Mouse (Mus musculus) retina, postnatal 1 day (tissue): ENCODE measurements at regions not wholly inside any gene's neighbourhood (a gene's known extent, or its start where the extent isn't known, plus 50 kb on each side); places are given as distances from the start of the nearest gene placed in this dataset.

ENCODE experiments used
- DNase-seq: peaks from one replicate; pipeline ENCODE4 v3.0.0-alpha.2; 2012

- peak; percentile 50 for DNase-seq
Observed at GRCm38 (mm10) chr17:9836995-9837842, 167.7 kb upstream of the Pabpc6 start.

DNA sequence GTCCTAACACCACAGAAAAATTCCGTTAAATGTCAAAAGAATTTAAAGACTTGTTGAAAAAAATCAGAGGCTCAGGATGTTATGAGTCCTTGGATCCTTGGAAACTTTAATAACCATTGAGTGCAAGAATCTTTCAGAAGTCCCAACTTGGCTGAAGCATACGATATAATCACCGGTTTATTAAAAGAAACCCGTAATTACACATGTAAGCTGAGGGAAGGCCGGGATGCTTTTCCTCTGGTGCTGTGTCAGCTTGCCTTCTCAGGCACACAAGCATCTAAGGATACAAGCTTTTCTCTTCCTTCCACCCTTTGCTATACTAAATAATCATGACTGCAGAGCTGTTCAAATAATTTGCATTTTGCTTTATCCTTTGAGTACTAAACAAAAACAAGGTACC lies 160.4 kb upstream of the Pabpc6 start:
- no peak for DNase-seq

DNA sequence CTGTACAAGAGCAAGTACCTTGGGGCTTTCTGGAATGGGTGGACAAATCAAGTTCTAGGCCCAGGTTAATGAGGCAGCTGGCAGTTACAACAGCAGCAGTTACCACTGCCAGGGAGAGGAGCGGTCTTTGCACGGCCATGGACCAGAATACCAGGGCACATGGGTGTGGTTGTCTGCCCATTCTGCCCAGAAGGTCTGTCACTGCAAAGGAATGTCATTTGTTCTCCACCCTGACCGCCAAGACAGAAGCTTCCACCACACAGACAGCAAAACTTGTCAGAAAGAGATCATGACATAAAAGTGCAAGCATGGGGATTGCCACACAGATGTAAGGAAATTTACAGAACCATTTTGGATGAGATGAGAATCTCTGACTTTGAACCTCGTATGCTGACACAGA lies 151.8 kb upstream of the Pabpc6 start:
- DNase-seq: no peak

DNA sequence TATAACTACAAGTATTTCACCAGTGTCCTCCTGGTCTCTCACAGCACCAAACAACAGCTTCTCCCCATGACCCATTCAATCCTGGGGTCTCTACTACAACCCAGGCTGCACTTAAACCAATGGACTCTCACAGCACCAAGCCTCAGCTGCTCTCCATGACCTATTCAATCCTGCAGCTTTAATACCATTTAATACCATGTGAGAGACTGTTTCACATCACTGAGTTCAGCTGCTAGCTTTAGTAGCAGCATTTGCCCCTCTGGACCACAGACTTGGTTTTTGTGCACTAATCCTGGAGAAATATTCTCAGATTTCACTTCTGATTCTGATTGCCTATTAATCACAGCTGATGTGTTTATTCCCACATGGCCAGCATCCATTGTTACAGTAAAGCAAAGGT lies 147.5 kb upstream of the Pabpc6 start:
- no peak for DNase-seq

- no peak for DNase-seq
Observed at GRCm38 (mm10) chr17:9797069-9797468, 127.6 kb upstream of the Pabpc6 start.

GRCm38 (mm10) chr17:9796225-9796988 lies 126.9 kb upstream of the Pabpc6 start:
- peak; percentile 80 for DNase-seq

DNA sequence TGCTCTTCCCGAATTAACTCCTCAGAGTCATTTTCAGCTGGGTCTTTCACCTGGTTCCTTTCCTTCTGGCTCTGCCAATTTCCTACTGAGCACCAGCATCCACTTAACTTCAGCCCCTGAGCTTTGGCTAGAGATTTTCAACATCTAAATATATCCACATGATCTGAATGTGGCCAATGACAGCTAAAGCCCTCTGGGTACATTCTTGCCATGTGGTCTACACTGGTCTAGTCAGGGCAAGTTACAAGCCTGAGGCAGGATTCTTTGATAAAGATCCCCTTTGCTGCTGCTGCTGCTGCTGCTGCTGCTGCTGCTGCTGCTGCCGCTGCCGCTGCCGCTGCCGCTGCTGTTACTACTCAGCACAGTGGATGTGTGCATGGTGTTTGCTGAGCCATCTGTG lies 109.3 kb upstream of the Pabpc6 start:
- DNase-seq: peak; percentile 60

- DNase-seq: no peak
Observed at GRCm38 (mm10) chr17:9777165-9777564, 107.6 kb upstream of the Pabpc6 start.

DNA sequence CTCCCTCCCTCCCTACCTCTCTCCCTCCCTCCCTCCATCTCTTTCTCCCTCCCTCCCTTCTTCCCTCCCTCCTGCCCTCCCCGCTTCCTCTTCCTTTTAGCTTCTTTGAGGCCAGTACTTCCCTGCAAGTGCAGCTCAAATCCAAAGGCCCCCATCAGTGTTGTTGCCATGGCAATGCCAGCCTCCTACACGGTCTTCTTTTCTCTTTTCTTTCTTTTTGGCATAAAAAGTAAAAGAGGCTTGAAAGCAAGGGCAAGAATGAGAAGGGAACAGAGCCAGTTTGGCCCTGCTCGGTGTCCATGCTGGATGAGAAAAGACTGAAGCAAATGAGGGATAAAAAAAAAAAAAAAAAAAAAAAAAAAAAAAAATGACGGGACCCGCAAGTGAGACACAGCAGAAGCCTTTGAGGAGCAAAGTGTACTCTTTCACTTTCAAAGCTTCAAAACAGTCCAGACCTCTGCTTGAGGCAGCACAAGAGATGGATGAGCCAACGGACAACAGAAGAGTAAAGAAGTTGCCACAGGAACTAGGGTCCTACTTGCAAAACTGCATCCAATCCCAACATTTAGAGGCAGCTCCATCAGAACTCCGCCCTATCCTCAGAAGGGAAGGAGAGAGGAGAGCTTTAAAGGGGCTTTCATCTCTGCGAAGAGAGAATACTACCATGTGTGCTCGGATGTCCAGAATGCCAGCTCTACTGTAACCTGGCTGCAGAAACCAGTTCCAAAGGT lies 106.9 kb upstream of the Pabpc6 start:
- DNase-seq: no peak

- DNase-seq: peak; percentile 26
Observed at GRCm38 (mm10) chr17:9775668-9776151, 106.2 kb upstream of the Pabpc6 start.

GRCm38 (mm10) chr17:9774740-9775629 lies 105.5 kb upstream of the Pabpc6 start:
- DNase-seq: no peak

DNA sequence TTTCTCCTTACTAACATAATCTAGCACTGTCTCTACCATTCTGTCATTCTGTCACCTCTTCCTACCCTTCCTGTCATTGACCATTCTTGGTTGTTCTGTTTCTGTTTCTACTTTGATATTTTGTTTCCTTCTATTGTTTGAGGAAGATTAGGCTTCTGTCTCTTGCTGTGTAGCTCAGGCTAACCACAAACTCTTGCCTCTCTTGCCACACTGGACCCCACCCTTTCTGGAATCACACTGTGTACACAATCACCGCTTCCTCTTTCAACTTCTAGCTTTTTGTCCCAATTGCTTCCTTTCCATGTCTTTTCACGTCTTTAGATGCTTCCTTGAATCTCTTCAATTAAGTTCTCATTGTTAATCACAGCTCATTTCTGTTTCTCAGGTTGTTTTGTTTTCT lies 104.2 kb upstream of the Pabpc6 start:
- DNase-seq: no peak

- DNase-seq: no peak
Observed at GRCm38 (mm10) chr17:9768275-9768674, 98.8 kb upstream of the Pabpc6 start.

DNA sequence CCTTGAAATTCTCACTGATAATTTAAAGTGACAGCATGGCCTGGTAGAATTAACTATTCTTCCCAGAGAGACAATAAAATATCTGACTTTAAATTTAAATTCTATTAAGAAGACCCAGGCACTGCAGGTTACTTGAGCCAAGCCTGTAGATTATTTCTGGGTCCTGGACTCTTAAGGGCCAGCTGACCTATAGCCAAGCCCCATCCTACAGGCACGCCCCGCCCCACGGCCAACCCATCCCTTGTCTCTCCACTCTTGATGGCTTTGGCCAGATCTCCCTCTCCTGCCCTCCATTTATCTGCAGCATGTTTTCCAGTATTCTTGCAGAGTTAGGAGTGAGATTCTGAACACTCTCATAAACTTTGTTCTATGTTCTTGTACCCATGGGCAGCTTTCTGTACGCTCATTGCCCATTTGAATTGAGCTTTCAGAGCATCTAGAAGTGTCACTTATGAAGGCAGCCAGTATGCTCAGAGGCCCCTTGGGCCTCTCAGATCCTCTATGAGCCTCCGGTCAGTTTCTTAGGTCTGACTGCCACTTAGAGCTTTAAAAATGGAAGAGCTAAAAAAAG lies 96.2 kb upstream of the Pabpc6 start:
- peak; percentile 40 for DNase-seq

DNA sequence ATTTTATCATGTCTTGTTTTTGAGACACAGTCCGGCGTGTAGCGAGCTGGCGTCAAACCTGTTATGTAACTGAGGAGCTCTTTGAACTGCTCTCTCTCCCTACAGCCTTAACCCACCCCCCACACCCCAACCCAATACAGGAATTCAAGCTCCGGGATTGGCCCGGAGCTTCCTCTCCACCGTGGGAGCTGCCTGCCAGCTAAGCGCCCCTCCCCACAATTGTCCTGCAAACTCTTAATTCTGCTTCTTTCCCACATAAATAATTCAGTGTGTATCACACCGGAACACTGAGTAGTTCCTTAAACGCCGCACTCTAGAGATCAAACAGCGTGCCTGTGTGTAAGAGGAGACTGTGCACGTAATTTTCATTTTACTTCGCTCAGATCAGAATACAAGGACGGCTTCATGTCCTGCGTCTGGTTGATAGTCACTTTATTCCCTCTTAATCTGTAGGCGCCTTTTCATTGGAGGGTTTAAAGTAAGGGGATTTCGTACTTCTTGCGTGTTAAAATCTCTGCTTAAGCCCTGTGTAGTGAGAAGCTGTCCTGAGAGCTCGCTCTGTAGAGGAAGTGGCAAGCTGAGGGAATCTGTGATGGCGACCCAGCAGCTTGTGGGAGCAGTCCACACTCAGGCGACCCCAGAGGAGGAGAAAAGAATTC lies 95.3 kb upstream of the Pabpc6 start:
- peak; percentile 74 for DNase-seq

- DNase-seq: peak; percentile 52
Observed at GRCm38 (mm10) chr17:9764041-9764606, 94.6 kb upstream of the Pabpc6 start.

DNA sequence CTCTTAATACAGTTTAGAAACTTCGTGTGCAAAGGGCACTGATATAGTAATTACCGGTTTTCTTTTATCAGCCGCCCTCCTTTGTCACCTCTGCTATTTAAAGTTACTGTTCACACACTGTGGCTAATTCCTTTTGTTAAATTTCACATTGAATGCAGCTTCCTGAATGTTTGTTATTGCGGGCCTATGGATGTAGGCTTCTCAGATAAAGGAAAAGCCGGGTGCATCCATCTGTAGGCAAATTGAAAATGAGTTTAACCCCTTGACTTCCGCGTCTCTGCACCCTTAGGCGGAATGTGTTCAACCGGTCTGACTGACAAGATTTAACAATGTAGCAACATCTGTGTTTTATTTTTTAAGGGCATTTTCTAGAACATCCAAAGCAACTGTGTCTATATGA lies 93.6 kb upstream of the Pabpc6 start:
- DNase-seq: peak; percentile 95

DNA sequence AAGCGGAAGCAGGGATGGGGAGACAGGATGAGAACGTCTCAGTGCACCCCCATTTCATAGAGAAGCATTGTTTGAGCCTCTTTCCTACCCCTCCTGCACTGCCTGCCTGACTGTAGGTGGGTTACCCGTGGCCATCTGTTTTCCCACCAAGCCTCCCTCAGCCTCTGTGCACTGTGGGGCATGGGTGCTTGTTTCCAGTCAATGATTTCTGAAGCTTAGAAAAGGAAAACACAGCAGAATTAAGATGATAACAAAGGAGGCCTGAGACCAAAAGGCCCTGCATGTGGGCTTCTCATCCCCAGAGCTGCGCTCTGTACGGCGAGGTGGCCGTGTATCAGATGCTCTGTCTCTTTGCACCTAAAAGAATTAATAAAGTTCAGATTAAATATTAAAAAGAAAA lies 92.9 kb upstream of the Pabpc6 start:
- DNase-seq: peak; percentile 54

- no peak for DNase-seq
Observed at GRCm38 (mm10) chr17:9760706-9761059, 91.2 kb upstream of the Pabpc6 start.

GRCm38 (mm10) chr17:9760026-9760705 lies 90.6 kb upstream of the Pabpc6 start:
- DNase-seq: peak; percentile 43
